Mouse (Mus musculus) liver, adult 2 months (tissue): ENCODE measurements around the gene Chpf.

ENCODE experiments used
- CTCF ChIP-seq: fragments of 200-500 bp; IDR thresholded peaks from 2 replicates; pipeline ENCODE4 v1.5.1; 2011; ENCODE audit warnings: low read depth, low read length, control low read depth
- POLR2A ChIP-seq: fragments of 200-500 bp; IDR thresholded peaks from 2 replicates; pipeline ENCODE4 v1.6.1; 2011; ENCODE audit warnings: low read length, control low read depth; ENCODE audit not compliant: insufficient read depth; ENCODE audit errors: extremely low read depth

DNA sequence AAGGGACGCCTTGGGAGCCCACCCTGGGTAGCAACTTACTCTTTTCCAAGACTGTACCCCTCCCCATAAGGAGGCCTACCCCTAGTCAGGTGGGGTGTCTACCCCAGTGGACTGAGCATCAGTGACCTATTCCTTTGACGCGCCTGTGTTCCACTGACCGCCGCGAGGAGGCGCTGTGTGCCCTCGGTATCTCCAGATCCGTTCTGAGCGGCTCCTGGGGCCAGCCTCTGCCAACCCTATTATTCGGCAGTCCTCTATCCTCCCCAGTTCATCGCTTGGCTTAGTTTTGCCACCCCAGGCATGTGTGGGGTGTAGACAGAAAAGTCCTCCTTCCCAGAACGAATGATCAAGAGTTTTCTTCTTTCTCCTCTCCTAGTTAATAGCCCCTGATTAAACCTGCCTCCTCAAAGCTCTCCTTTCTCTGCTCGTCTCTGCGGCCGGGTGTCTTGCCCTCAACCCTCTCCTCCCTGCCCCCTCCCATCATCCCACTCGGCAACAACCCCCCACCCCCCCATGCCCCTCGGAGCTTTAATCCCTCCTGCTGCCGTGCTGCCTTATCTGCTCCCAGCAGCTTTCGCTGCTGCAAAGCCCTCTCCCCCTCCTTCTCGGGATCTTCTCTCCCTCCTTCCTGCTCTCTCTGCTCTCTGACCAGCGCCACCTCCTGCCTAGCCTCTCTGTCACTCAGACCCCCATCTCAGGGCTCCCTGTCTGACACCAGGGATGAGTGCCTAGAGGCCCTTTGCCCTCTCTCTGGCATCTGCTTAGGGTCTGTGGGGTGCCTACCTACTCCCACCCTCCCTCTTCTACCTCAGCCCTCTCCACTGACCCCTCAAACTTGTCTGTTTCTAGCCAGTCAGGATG, 33.1 kb downstream of the Chpf start:
- peak; percentile 97 for TF ChIP-seq CTCF
- no peak for TF ChIP-seq POLR2A
